Mouse (Mus musculus) lung, adult 2 months (tissue): ENCODE results near the gene Rps23.

Experiments
- CTCF ChIP-seq: fragments of 200-500 bp; IDR thresholded peaks from 2 replicates; pipeline ENCODE4 v1.5.1; 2011; ENCODE audit warnings: mild to moderate bottlenecking, low read length, control low read depth; ENCODE audit not compliant: insufficient read depth
- POLR2A ChIP-seq: fragments of 200-500 bp; IDR thresholded peaks from 2 replicates; pipeline ENCODE4 v1.6.1; 2011; ENCODE audit warnings: low read depth, mild to moderate bottlenecking, control low read depth, low read length, borderline replicate concordance; ENCODE audit errors: extremely low read depth

- TF ChIP-seq CTCF (no peak), POLR2A (no peak)
Measured at GRCm38 (mm10) chr13:90907376-90907775, 15.4 kb upstream of the Rps23 start.
